Mouse (Mus musculus): ENCODE measurements around the gene Elp4. TPM values are rescaled to one million over a fixed set of nuclear protein-coding genes. Genes with fewer than 3 reads are reported as not detected.
A peak's percentile ranks its signal among the peaks of the same experiment; 100 is the strongest.

Elp4 gene
- polyA plus RNA-seq, 1 experiment: 11.3 TPM

- Histone ChIP-seq H3ac (ENCODE audit: control insufficient read depth, insufficient read length) (no peak overlapping the region), H3K27me3 (ENCODE audit: control insufficient read depth, insufficient read depth, insufficient read length) (no peaks in the 10 kb centered on the region), H3K4me3 (no peak overlapping the region), H3K79me2 (ENCODE audit: control insufficient read depth, insufficient read depth) (peaks cover 7% of the 10 kb centered on the region), H3K4me2 (ENCODE audit: low read depth) (no peak overlapping the region), H3K36me3 (ENCODE audit: control insufficient read depth, insufficient read depth) (no peaks in the 10 kb centered on the region)
- TF ChIP-seq MYOD1 (IDR thresholded peaks at IDR 0.05; ENCODE audit: control insufficient read depth in 1 of 3, insufficient read length in 2 of 3, low read depth in 2 of 3) (no peak), CEBPB (IDR thresholded peaks at IDR 0.05; ENCODE audit: insufficient read depth, poor library complexity, severe bottlenecking) (no peak), TCF12 (IDR thresholded peaks at IDR 0.05; ENCODE audit: insufficient read depth, poor library complexity, severe bottlenecking) (no peak), SRF (IDR thresholded peaks at IDR 0.05; ENCODE audit: control insufficient read depth, insufficient read length, low read depth) (no peak), MAX (IDR thresholded peaks at IDR 0.05; ENCODE audit: low read depth) (no peak), USF1 (IDR thresholded peaks at IDR 0.05; ENCODE audit: low read depth) (no peak), MYOG (IDR thresholded peaks at IDR 0.05; ENCODE audit: control insufficient read depth in 1 of 3, insufficient read depth in 1 of 3, insufficient read length in 2 of 3, low read depth in 2 of 3) (no peak), TCF3 (IDR thresholded peaks at IDR 0.05; ENCODE audit: insufficient read length, low read depth) (no peak), POLR2AphosphoS2 (IDR thresholded peaks at IDR 0.05; ENCODE audit: insufficient read length, low read depth) (no peak), REST (IDR thresholded peaks at IDR 0.05; ENCODE audit: insufficient read depth, insufficient read length) (no peak), E2F4 (IDR thresholded peaks at IDR 0.05; ENCODE audit: insufficient read depth) (no peak), POLR2A (IDR thresholded peaks at IDR 0.05; ENCODE audit: insufficient read length, low read depth) (no peak)
These were observed 4.0 kb upstream of the Elp4 start for GRCm38 (mm10) chr2:105908351-105908750.

- no peak for TF ChIP-seq USF1 (IDR thresholded peaks at IDR 0.05; ENCODE audit: low read depth)
- no peak for TF ChIP-seq POLR2A (IDR thresholded peaks at IDR 0.05; ENCODE audit: insufficient read length, low read depth)
- no peak for TF ChIP-seq CEBPB (IDR thresholded peaks at IDR 0.05; ENCODE audit: insufficient read depth, poor library complexity, severe bottlenecking)
- TF ChIP-seq TCF3 (IDR thresholded peaks at IDR 0.05; ENCODE audit: insufficient read length, low read depth): no peak
- TF ChIP-seq REST (IDR thresholded peaks at IDR 0.05; ENCODE audit: insufficient read depth, insufficient read length): no peak
- no peak for TF ChIP-seq E2F4 (IDR thresholded peaks at IDR 0.05; ENCODE audit: insufficient read depth)
- no peak for TF ChIP-seq MYOD1 (IDR thresholded peaks at IDR 0.05; ENCODE audit: control insufficient read depth in 1 of 3, insufficient read length in 2 of 3, low read depth in 2 of 3)
- TF ChIP-seq POLR2AphosphoS2 (IDR thresholded peaks at IDR 0.05; ENCODE audit: insufficient read length, low read depth): no peak
- TF ChIP-seq MAX (IDR thresholded peaks at IDR 0.05; ENCODE audit: low read depth): no peak
- TF ChIP-seq TCF12 (IDR thresholded peaks at IDR 0.05; ENCODE audit: insufficient read depth, poor library complexity, severe bottlenecking): no peak
- TF ChIP-seq MYOG (IDR thresholded peaks at IDR 0.05; ENCODE audit: control insufficient read depth in 1 of 3, insufficient read depth in 1 of 3, insufficient read length in 2 of 3, low read depth in 2 of 3): no peak
- TF ChIP-seq SRF (IDR thresholded peaks at IDR 0.05; ENCODE audit: control insufficient read depth, insufficient read length, low read depth): no peak
These were observed 388 bp upstream of the Elp4 start for GRCm38 (mm10) chr2:105904757-105905146.

GRCm38 (mm10) chr2:105890816-105891215 lies 13.5 kb downstream of the Elp4 start:
- Histone ChIP-seq H3K27me3 (ENCODE audit: control insufficient read depth, insufficient read depth, insufficient read length) (no peaks in the 10 kb centered on the region), H3K4me2 (ENCODE audit: low read depth) (no peak overlapping the region), H3K36me3 (ENCODE audit: control insufficient read depth, insufficient read depth) (peaks cover 10% of the 10 kb centered on the region), H3K79me2 (ENCODE audit: control insufficient read depth, insufficient read depth) (no peaks in the 10 kb centered on the region), H3ac (ENCODE audit: control insufficient read depth, insufficient read length) (no peak overlapping the region), H3K4me3 (no peak overlapping the region)
- no peak for TF ChIP-seq E2F4 (IDR thresholded peaks at IDR 0.05; ENCODE audit: insufficient read depth)
- no peak for TF ChIP-seq CEBPB (IDR thresholded peaks at IDR 0.05; ENCODE audit: insufficient read depth, poor library complexity, severe bottlenecking)
- no peak for TF ChIP-seq TCF12 (IDR thresholded peaks at IDR 0.05; ENCODE audit: insufficient read depth, poor library complexity, severe bottlenecking)
- TF ChIP-seq TCF3 (IDR thresholded peaks at IDR 0.05; ENCODE audit: insufficient read length, low read depth): no peak
- TF ChIP-seq REST (IDR thresholded peaks at IDR 0.05; ENCODE audit: insufficient read depth, insufficient read length): no peak
- TF ChIP-seq SRF (IDR thresholded peaks at IDR 0.05; ENCODE audit: control insufficient read depth, insufficient read length, low read depth): no peak
- no peak for TF ChIP-seq MYOD1 (IDR thresholded peaks at IDR 0.05; ENCODE audit: control insufficient read depth in 1 of 3, insufficient read length in 2 of 3, low read depth in 2 of 3)
- TF ChIP-seq POLR2A (IDR thresholded peaks at IDR 0.05; ENCODE audit: insufficient read length, low read depth): no peak
- TF ChIP-seq USF1 (IDR thresholded peaks at IDR 0.05; ENCODE audit: low read depth): no peak
- TF ChIP-seq POLR2AphosphoS2 (IDR thresholded peaks at IDR 0.05; ENCODE audit: insufficient read length, low read depth): no peak

More at GRCm38 (mm10) chr2:105904757-105905146, 388 bp upstream of the Elp4 start:
- peak overlapping the region; percentile 92 for H3K4me3 ChIP-seq
- H3K79me2 ChIP-seq (ENCODE audit: control insufficient read depth, insufficient read depth): peaks cover 7% of the 10 kb centered on the region
- no peaks in the 10 kb centered on the region for H3K36me3 ChIP-seq (ENCODE audit: control insufficient read depth, insufficient read depth)
- H3ac ChIP-seq (ENCODE audit: control insufficient read depth, insufficient read length): peak overlapping the region; percentile 25
- no peaks in the 10 kb centered on the region for H3K27me3 ChIP-seq (ENCODE audit: control insufficient read depth, insufficient read depth, insufficient read length)
- peak overlapping the region; percentile 89 for H3K4me2 ChIP-seq (ENCODE audit: low read depth)

GRCm38 (mm10) chr2:105873403-105873802 lies 31.0 kb downstream of the Elp4 start:
- Histone ChIP-seq H3K4me2 (ENCODE audit: low read depth) (no peak overlapping the region), H3K79me2 (ENCODE audit: control insufficient read depth, insufficient read depth) (no peaks in the 10 kb centered on the region), H3K36me3 (ENCODE audit: control insufficient read depth, insufficient read depth) (no peaks in the 10 kb centered on the region), H3K27me3 (ENCODE audit: control insufficient read depth, insufficient read depth, insufficient read length) (no peaks in the 10 kb centered on the region), H3ac (ENCODE audit: control insufficient read depth, insufficient read length) (no peak overlapping the region), H3K4me3 (no peak overlapping the region)
- TF ChIP-seq MYOG (IDR thresholded peaks at IDR 0.05; ENCODE audit: control insufficient read depth in 1 of 3, insufficient read depth in 1 of 3, insufficient read length in 2 of 3, low read depth in 2 of 3) (no peak), CEBPB (IDR thresholded peaks at IDR 0.05; ENCODE audit: insufficient read depth, poor library complexity, severe bottlenecking) (no peak), POLR2AphosphoS2 (IDR thresholded peaks at IDR 0.05; ENCODE audit: insufficient read length, low read depth) (no peak), TCF12 (IDR thresholded peaks at IDR 0.05; ENCODE audit: insufficient read depth, poor library complexity, severe bottlenecking) (no peak), USF1 (IDR thresholded peaks at IDR 0.05; ENCODE audit: low read depth) (no peak), REST (IDR thresholded peaks at IDR 0.05; ENCODE audit: insufficient read depth, insufficient read length) (no peak), MAX (IDR thresholded peaks at IDR 0.05; ENCODE audit: low read depth) (no peak), POLR2A (IDR thresholded peaks at IDR 0.05; ENCODE audit: insufficient read length, low read depth) (no peak), TCF3 (IDR thresholded peaks at IDR 0.05; ENCODE audit: insufficient read length, low read depth) (no peak), SRF (IDR thresholded peaks at IDR 0.05; ENCODE audit: control insufficient read depth, insufficient read length, low read depth) (no peak), MYOD1 (IDR thresholded peaks at IDR 0.05; ENCODE audit: control insufficient read depth in 1 of 3, insufficient read length in 2 of 3, low read depth in 2 of 3) (no peak), E2F4 (IDR thresholded peaks at IDR 0.05; ENCODE audit: insufficient read depth) (no peak)

Measured in myocyte (in vitro differentiated cells).